Mouse (Mus musculus) common myeloid progenitor, adult 5-6 weeks (primary cell): ENCODE measurements around the gene Gen1. TPM values are rescaled to one million over a fixed set of nuclear protein-coding genes. Genes with fewer than 3 reads are reported as not detected.

ENCODE experiments used
- ATAC-seq: replicated peaks from 2 replicates; pipeline ENCODE4 v1.8.0; 2016; ENCODE audit warnings: low read depth, mild to moderate bottlenecking, moderate TSS enrichment, inconsistent platforms; ENCODE audit not compliant: poor library complexity, severe bottlenecking
- total RNA-seq: library from RNA; stranded (forward); fragments of 200-1000, 187-1606 nt; gene quantifications from 2 replicates; pipeline ENCODE4 v1.2.3, GENCODE M21; 2017

Gen1 gene
- total RNA-seq, 1 experiment from 2014 or later = 28.8 TPM

DNA sequence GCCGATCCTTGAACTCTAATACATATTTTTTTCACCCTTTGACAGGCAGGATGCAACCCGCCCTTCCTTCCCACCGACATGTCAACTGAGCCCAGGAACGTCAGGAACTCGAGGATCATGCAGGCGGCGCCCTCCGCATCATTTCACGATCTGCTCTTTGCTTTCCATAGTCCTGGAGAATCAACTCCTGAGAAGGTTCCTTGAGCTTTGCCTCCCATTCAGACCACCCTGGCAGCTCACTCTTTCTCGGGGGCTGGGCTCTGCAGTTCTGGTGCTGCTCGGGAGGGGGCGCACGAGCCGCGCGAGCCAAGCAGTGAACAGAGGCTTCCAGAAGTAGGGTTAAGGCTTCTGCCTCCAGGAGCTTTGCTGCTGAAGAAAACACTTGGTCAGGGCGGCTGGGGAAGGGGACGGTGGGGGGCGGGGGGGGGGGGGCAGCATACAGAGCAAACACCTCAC lies 69.4 kb downstream of the Gen1 start:
- peak; percentile 98 for ATAC-seq

DNA sequence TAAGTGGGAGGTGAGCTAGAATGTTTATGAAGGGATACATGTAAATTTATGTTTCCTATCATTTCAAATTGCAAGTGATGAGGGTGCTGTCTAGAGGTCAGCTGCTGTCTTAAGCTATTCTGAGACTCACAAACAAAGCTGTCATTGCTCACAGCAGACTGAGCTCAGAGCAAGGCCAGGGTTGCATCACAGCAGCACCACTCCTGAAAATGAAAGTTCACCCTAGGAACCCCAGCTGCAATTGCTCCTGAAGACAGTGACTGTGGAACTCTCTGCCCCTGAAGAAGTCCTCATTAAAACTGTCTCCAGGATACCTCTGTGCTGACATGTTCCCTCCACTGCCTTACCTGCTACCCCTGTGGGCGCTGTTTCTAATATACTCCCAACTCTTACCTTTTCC lies 70.6 kb downstream of the Gen1 start:
- no peak for ATAC-seq

Other genes with a start within 250 kb of the Gen1 start
- not detected in 2 replicates for gene Kcns3, start 114.7 kb downstream of the Gen1 start, total RNA-seq
- gene Msgn1, start 56.8 kb downstream of the Gen1 start, total RNA-seq = not detected in 2 replicates
- gene Smc6, start 85 bp upstream of the Gen1 start, total RNA-seq = 119 and 153 TPM in 2 replicates
- not detected in 2 replicates for gene Vsnl1, start 170.8 kb upstream of the Gen1 start, total RNA-seq
- gene Rad51ap2, start 190.3 kb upstream of the Gen1 start, total RNA-seq = 0.05 TPM in 1 of 2 replicates, not detected in the other